Mouse (Mus musculus) MEL (cell line): ENCODE data around the gene Sec16a.

ENCODE experiments used
- CTCF ChIP-seq, 3 experiments: IDR thresholded peaks in 2 of 3; conservative IDR thresholded peaks in 1 of 3; 2 replicates each; pipeline ENCODE4 v1.5.1; 2011 to 2012; ENCODE audit warnings: low read length in 3 of 3, low read depth in 2 of 3, mild to moderate bottlenecking in 2 of 3, improper control_type of control experiment in 1 of 3, inconsistent platforms in 1 of 3, mixed read lengths in 1 of 3, moderate library complexity in 1 of 3; ENCODE audit not compliant: control insufficient read depth in 1 of 3, insufficient read depth in 1 of 3, poor library complexity in 1 of 3, severe bottlenecking in 1 of 3
- EP300 ChIP-seq, 2 experiments: IDR thresholded peaks; 2 replicates each; pipeline ENCODE4 v1.6.1; 2011; ENCODE audit warnings: improper control_type of control experiment in 2 of 2, low read length in 2 of 2, low read depth in 1 of 2, mild to moderate bottlenecking in 1 of 2
- POLR2A ChIP-seq, 2 experiments: IDR thresholded peaks; 2 replicates each; pipeline ENCODE4 v1.6.1; 2011 to 2012; ENCODE audit warnings: low read length in 2 of 2, mild to moderate bottlenecking in 2 of 2, control low read depth in 1 of 2, improper control_type of control experiment in 1 of 2, low read depth in 1 of 2, moderate library complexity in 1 of 2; ENCODE audit not compliant: control insufficient read depth in 1 of 2, insufficient read depth in 1 of 2, poor library complexity in 1 of 2
- TBP ChIP-seq: IDR thresholded peaks from 2 replicates; pipeline ENCODE4 v1.8.0; 2011; ENCODE audit warnings: low read depth, low read length, improper control_type of control experiment
- USF2 ChIP-seq, 2 experiments: IDR thresholded peaks; 2 replicates each; pipeline ENCODE4 v1.6.1; 2011 to 2012; ENCODE audit warnings: improper control_type of control experiment in 2 of 2, low read length in 2 of 2, borderline replicate concordance in 1 of 2, inconsistent platforms in 1 of 2, low read depth in 1 of 2, mild to moderate bottlenecking in 1 of 2; ENCODE audit not compliant: insufficient read depth in 1 of 2

GRCm38 (mm10) chr2:26459478-26459877, 14.5 kb upstream of the Sec16a start:
- TF ChIP-seq POLR2A (IDR thresholded peaks at IDR 0.05; ENCODE audit: control insufficient read depth in 1 of 2, insufficient read depth in 1 of 2, low read depth in 1 of 2, low read length in 2 of 2, poor library complexity in 1 of 2) = no peak
- no peak for TF ChIP-seq USF2 (IDR thresholded peaks at IDR 0.05; ENCODE audit: borderline replicate concordance in 1 of 2, insufficient read depth in 1 of 2, low read depth in 1 of 2, low read length in 2 of 2)
- TF ChIP-seq CTCF (IDR thresholded peaks at IDR 0.05 in 2 of 3, conservative IDR thresholded peaks at IDR 0.05 in 1 of 3; ENCODE audit: control insufficient read depth in 1 of 3, insufficient read depth in 1 of 3, low read depth in 2 of 3, low read length in 3 of 3, poor library complexity in 1 of 3, severe bottlenecking in 1 of 3) = no peak
- TF ChIP-seq TBP = no peak
- TF ChIP-seq EP300 (IDR thresholded peaks at IDR 0.05; ENCODE audit: low read depth in 1 of 2, low read length in 2 of 2) = no peak
